Mouse (Mus musculus): ENCODE data around the gene Zzz3. TPM values are rescaled to one million over a fixed set of nuclear protein-coding genes. Genes with fewer than 3 reads are reported as not detected.

Zzz3 gene
- polyA plus RNA-seq, 1 experiment = not detected

- H3K4me3 ChIP-seq (ENCODE audit: insufficient read depth, low read depth, low read length) = no peak overlapping the region
- 57% methylated on average over 12 of the region's 12 CpGs for WGBS
- peaks cover 14% of the 10 kb centered on the region for H3K4me1 ChIP-seq (ENCODE audit: control insufficient read depth, insufficient read depth, low read length)
- H3K27ac ChIP-seq (ENCODE audit: insufficient read depth, low read depth, low read length) = no peak overlapping the region
- TF ChIP-seq CTCF (IDR thresholded peaks at IDR 0.05; ENCODE audit: insufficient read depth, low read depth, low read length) (no peak), POLR2A (IDR thresholded peaks at IDR 0.05; ENCODE audit: insufficient read depth, low read depth, low read length) (no peak)
Measured at GRCm38 (mm10) chr3:152494667-152495360, 99.5 kb downstream of the Zzz3 start.

- Histone ChIP-seq H3K4me1 (ENCODE audit: control insufficient read depth, insufficient read depth, low read length) (peaks cover 12% of the 10 kb centered on the region), H3K4me3 (ENCODE audit: insufficient read depth, low read depth, low read length) (no peak overlapping the region), H3K27ac (ENCODE audit: insufficient read depth, low read depth, low read length) (no peak overlapping the region)
- 70% methylated on average over 8 of the region's 8 CpGs for WGBS
- no peak for TF ChIP-seq POLR2A (IDR thresholded peaks at IDR 0.05; ENCODE audit: insufficient read depth, low read depth, low read length)
- TF ChIP-seq CTCF (IDR thresholded peaks at IDR 0.05; ENCODE audit: insufficient read depth, low read depth, low read length) = no peak
Measured at GRCm38 (mm10) chr3:152495415-152495898, 100.2 kb downstream of the Zzz3 start.

GRCm38 (mm10) chr3:152497084-152497483 is 101.8 kb downstream of the Zzz3 start:
- H3K4me1 ChIP-seq (ENCODE audit: control insufficient read depth, insufficient read depth, low read length) = peaks cover 9% of the 10 kb centered on the region
- no peak for TF ChIP-seq POLR2A (IDR thresholded peaks at IDR 0.05; ENCODE audit: insufficient read depth, low read depth, low read length)
- TF ChIP-seq CTCF (IDR thresholded peaks at IDR 0.05; ENCODE audit: insufficient read depth, low read depth, low read length) = no peak
- H3K4me3 ChIP-seq (ENCODE audit: insufficient read depth, low read depth, low read length) = no peak overlapping the region
- H3K27ac ChIP-seq (ENCODE audit: insufficient read depth, low read depth, low read length) = no peak overlapping the region
- WGBS = 77% methylated on average over 7 of the region's 7 CpGs

- WGBS = 90% methylated on average over 2 of the region's 2 CpGs
- TF ChIP-seq CTCF (IDR thresholded peaks at IDR 0.05; ENCODE audit: insufficient read depth, low read depth, low read length) (no peak), POLR2A (IDR thresholded peaks at IDR 0.05; ENCODE audit: insufficient read depth, low read depth, low read length) (no peak)
- Histone ChIP-seq H3K4me3 (ENCODE audit: insufficient read depth, low read depth, low read length) (no peak overlapping the region), H3K4me1 (ENCODE audit: control insufficient read depth, insufficient read depth, low read length) (peaks cover 6% of the 10 kb centered on the region), H3K27ac (ENCODE audit: insufficient read depth, low read depth, low read length) (no peak overlapping the region)
Measured at GRCm38 (mm10) chr3:152497842-152498241, 102.6 kb downstream of the Zzz3 start.

GRCm38 (mm10) chr3:152498968-152499696 is 103.9 kb downstream of the Zzz3 start:
- no peak overlapping the region for H3K27ac ChIP-seq (ENCODE audit: insufficient read depth, low read depth, low read length)
- WGBS = 82% methylated on average over 2 of the region's 2 CpGs

GRCm38 (mm10) chr3:152507900-152508299 is 112.6 kb downstream of the Zzz3 start:
- TF ChIP-seq POLR2A (IDR thresholded peaks at IDR 0.05; ENCODE audit: insufficient read depth, low read depth, low read length) (no peak), CTCF (IDR thresholded peaks at IDR 0.05; ENCODE audit: insufficient read depth, low read depth, low read length) (no peak)
- H3K4me1 ChIP-seq (ENCODE audit: control insufficient read depth, insufficient read depth, low read length) = peaks cover 8% of the 10 kb centered on the region
- no peak overlapping the region for H3K4me3 ChIP-seq (ENCODE audit: insufficient read depth, low read depth, low read length)
- WGBS = 47% methylated on average over 8 of the region's 8 CpGs
- H3K27ac ChIP-seq (ENCODE audit: insufficient read depth, low read depth, low read length) = no peak overlapping the region

More at GRCm38 (mm10) chr3:152498968-152499696, 103.9 kb downstream of the Zzz3 start:
- Histone ChIP-seq H3K4me3 (ENCODE audit: insufficient read depth, low read depth, low read length) (no peak overlapping the region), H3K4me1 (ENCODE audit: control insufficient read depth, insufficient read depth, low read length) (peaks cover 6% of the 10 kb centered on the region)
- TF ChIP-seq POLR2A (IDR thresholded peaks at IDR 0.05; ENCODE audit: insufficient read depth, low read depth, low read length) = no peak
- no peak for TF ChIP-seq CTCF (IDR thresholded peaks at IDR 0.05; ENCODE audit: insufficient read depth, low read depth, low read length)

- TF ChIP-seq CTCF (IDR thresholded peaks at IDR 0.05; ENCODE audit: insufficient read depth, low read depth, low read length) (no peak), POLR2A (IDR thresholded peaks at IDR 0.05; ENCODE audit: insufficient read depth, low read depth, low read length) (no peak)
- no peak overlapping the region for H3K27ac ChIP-seq (ENCODE audit: insufficient read depth, low read depth, low read length)
- WGBS = 81% methylated on average over 12 of the region's 12 CpGs
Measured at GRCm38 (mm10) chr3:152508419-152508993, 113.2 kb downstream of the Zzz3 start.

GRCm38 (mm10) chr3:152509268-152509667 is 114.0 kb downstream of the Zzz3 start:
- 91% methylated on average over 7 of the region's 7 CpGs for WGBS
- Histone ChIP-seq H3K27ac (ENCODE audit: insufficient read depth, low read depth, low read length) (no peak overlapping the region), H3K4me1 (ENCODE audit: control insufficient read depth, insufficient read depth, low read length) (peaks cover 12% of the 10 kb centered on the region), H3K4me3 (ENCODE audit: insufficient read depth, low read depth, low read length) (no peak overlapping the region)
- TF ChIP-seq CTCF (IDR thresholded peaks at IDR 0.05; ENCODE audit: insufficient read depth, low read depth, low read length) (no peak), POLR2A (IDR thresholded peaks at IDR 0.05; ENCODE audit: insufficient read depth, low read depth, low read length) (no peak)

More at GRCm38 (mm10) chr3:152508419-152508993, 113.2 kb downstream of the Zzz3 start:
- Histone ChIP-seq H3K4me3 (ENCODE audit: insufficient read depth, low read depth, low read length) (no peak overlapping the region), H3K4me1 (ENCODE audit: control insufficient read depth, insufficient read depth, low read length) (peaks cover 12% of the 10 kb centered on the region)

Other genes starting within 250 kb of the Zzz3 start
- gene Gipc2, start 229.2 kb upstream of the Zzz3 start, polyA plus RNA-seq (2012; ENCODE audit: insufficient read depth, insufficient read length, low replicate concordance, missing spikeins) = not detected in 2 replicates
- not detected in 2 replicates for gene Dnajb4, start 185.2 kb upstream of the Zzz3 start, polyA plus RNA-seq (2012; ENCODE audit: insufficient read depth, insufficient read length, low replicate concordance, missing spikeins)
- gene Fubp1, start 185.1 kb upstream of the Zzz3 start, polyA plus RNA-seq (2012; ENCODE audit: insufficient read depth, insufficient read length, low replicate concordance, missing spikeins) = 284 TPM in 1 of 2 replicates, not detected in the other
- not detected in 2 replicates for gene Nexn, start 129.1 kb upstream of the Zzz3 start, polyA plus RNA-seq (2012; ENCODE audit: insufficient read depth, insufficient read length, low replicate concordance, missing spikeins)
- not detected in 2 replicates for gene Miga1, start 55.1 kb upstream of the Zzz3 start, polyA plus RNA-seq (2012; ENCODE audit: insufficient read depth, insufficient read length, low replicate concordance, missing spikeins)
- not detected in 2 replicates for gene Usp33, start 49.0 kb upstream of the Zzz3 start, polyA plus RNA-seq (2012; ENCODE audit: insufficient read depth, insufficient read length, low replicate concordance, missing spikeins)